Mouse (Mus musculus) myocyte (in vitro differentiated cells): ENCODE data around the gene Col9a1.

ENCODE experiments used
- CEBPB ChIP-seq: IDR thresholded peaks from 2 replicates; pipeline ENCODE4 v1.6.1; 2011; ENCODE audit warnings: mild to moderate bottlenecking, moderate library complexity; ENCODE audit not compliant: poor library complexity, insufficient read depth, severe bottlenecking
- E2F4 ChIP-seq: IDR thresholded peaks from one replicate; pipeline ENCODE4 v1.6.1; 2011; ENCODE audit warnings: mild to moderate bottlenecking, control low read depth, moderate library complexity; ENCODE audit not compliant: insufficient read depth
- POLR2A ChIP-seq: IDR thresholded peaks from one replicate; pipeline ENCODE4 v1.6.1; 2011; ENCODE audit warnings: low read depth, mild to moderate bottlenecking, control low read depth, moderate library complexity; ENCODE audit not compliant: insufficient read length
- TCF12 ChIP-seq: IDR thresholded peaks from one replicate; pipeline ENCODE4 v1.6.1; 2011; ENCODE audit warnings: mild to moderate bottlenecking, control low read depth; ENCODE audit not compliant: poor library complexity, insufficient read depth, severe bottlenecking

GRCm38 (mm10) chr1:24249105-24249664, 71.8 kb downstream of the Col9a1 start:
- no peak for TF ChIP-seq TCF12
- TF ChIP-seq CEBPB, result no peak
- TF ChIP-seq E2F4, result no peak
- no peak for TF ChIP-seq POLR2A
